Mouse (Mus musculus): ENCODE results near the gene Dirc2.

GRCm38 (mm10) chr16:35749385-35749784, 19.8 kb downstream of the Dirc2 start:
- TF ChIP-seq GATA1 (IDR thresholded peaks at IDR 0.05; ENCODE audit: borderline replicate concordance, low read length) (no peak), FLI1 (IDR thresholded peaks at IDR 0.05; ENCODE audit: low read length) (no peak)

Data from megakaryocyte, embryonic 14.5 days (primary cell).